Mouse (Mus musculus) thymus, postnatal 10 days (tissue): ENCODE measurements around the gene Adgrg5.

Experiments
- DNase-seq, 2 experiments: peaks; one replicate each; pipeline ENCODE4 v3.0.0; 2021; ENCODE audit warnings: low spot score in 2 of 2

Adgrg5 gene

GRCm38 (mm10) chr8:94967071-94967470 lies 43.6 kb downstream of the Adgrg5 start:
- DNase-seq: no peak

DNA sequence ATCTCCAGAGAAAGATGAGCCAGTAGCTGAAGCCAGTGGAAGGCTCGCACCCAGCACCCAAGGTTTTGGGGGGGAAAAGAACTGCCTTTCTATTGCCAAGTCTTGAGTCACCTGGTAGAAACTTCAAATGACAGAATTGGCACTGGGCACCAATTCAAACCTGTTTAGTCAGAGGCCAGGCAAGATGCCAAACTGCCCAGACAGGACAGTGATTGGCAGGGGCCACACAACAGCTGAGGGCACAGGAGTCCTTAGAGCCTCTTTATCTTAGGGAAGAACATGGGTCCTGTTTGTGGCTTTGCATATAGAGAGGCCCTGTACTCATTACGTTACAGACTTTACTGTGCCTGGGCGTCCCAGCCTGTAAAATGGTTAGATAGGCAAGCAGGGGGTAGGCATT lies 44.1 kb downstream of the Adgrg5 start:
- DNase-seq: no peak

- peak; percentile 55 to 57 for DNase-seq
These were observed 49.8 kb downstream of the Adgrg5 start for GRCm38 (mm10) chr8:94973270-94973669.

- DNase-seq: no peak
These were observed 50.3 kb downstream of the Adgrg5 start for GRCm38 (mm10) chr8:94973786-94974185.

GRCm38 (mm10) chr8:94974467-94975165 lies 51.1 kb downstream of the Adgrg5 start, which contains the start of gene Adgrg1:
Gene Adgrg1, plus strand, starts transcription at chr8:94974751.
- no peak for DNase-seq

DNA sequence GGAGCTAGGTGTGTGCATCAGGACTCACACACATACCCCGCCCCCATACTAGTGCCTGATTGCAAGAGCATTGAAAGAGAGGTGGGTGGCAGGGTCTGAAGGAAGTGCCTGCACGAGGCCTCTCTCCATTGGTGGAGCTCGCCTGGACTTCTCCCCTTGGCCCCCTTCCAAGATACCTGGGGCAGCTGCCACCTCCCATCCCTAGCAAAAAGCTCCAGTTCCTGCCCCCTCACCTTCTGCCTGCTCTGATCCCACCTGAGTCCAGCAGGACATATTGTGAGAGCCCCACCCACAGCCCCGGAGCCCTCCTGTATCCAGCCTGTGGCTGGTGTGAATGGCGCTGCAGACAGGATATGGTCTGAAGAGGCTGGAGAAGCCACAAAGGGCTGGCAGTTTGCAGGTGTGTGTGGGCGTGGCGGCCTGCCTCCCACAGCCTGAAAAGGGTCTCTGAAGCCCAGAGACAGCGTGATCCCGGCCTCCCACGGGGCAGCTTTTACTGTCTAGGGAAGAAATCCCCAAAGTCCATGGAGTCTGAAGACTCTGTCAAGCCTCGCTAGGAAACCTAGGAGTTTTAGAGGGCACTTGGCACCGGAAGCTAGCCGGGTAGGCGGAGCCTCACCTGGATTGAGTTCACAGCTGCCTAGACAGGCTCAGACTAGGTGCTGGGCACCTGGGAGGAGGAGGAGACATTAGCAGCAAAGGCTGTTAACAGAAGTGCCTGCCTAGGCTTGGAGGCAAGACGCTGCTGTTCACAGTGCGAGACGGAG lies 53.3 kb downstream of the Adgrg5 start:
- DNase-seq: peak; percentile 68 to 76

- peak; percentile 51 to 60 for DNase-seq
These were observed 54.6 kb downstream of the Adgrg5 start for GRCm38 (mm10) chr8:94978131-94978530.

DNA sequence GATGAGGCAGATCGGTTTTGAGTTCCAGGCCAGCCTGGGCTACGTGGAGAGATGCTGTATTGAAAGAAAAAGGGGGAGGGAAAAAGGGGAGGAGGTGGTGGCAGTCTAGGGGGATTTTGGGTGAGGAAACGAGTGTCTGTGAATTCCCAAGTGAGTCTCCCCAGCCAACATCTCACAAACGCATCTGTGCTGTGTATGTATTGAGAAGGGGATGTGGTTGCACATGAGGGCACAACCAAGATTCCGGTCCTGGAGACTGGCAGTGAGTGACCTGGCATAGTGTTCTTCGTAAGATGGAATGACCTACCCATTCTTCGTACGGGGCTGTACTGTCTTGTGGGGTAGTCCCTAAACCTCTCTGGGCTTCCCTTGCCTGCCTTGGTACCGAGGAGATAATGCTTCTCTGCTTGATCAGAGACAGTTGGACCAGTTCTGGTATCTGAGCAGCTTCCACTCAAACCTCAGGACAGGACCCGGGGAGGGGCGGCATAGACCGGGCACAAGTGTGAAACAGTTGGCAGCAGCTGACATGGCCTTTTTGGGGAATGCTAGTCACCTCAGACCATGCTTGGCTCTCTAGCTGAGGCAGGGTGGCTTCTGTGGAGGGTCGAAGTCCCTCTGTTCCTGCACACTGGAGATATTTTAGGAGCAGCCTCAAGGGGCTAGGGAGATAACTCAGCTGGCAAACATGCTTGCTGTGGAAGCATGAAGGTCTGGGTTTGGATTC lies 55.3 kb downstream of the Adgrg5 start:
- DNase-seq: no peak

GRCm38 (mm10) chr8:94980176-94980575 lies 56.7 kb downstream of the Adgrg5 start:
- no peak for DNase-seq

DNA sequence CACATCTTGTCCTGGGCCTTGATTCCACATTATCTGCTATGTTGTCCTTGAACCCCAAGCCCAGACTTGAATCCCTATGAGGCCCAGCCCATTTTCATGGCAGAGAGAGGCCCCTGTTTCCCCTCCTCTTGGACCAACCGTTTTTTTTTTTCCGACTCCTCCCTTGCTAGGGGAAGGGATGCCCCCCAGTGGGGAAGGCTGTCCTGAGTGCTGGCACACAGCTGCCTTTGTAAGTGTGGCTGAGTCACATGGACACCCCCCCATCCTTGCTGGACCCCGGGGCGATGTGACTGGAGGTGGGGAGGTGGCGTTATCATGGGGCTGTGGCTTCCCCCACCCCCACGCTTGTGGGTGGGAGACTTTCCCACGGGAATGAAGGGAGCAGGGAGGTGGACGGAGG lies 57.5 kb downstream of the Adgrg5 start:
- DNase-seq: no peak

DNA sequence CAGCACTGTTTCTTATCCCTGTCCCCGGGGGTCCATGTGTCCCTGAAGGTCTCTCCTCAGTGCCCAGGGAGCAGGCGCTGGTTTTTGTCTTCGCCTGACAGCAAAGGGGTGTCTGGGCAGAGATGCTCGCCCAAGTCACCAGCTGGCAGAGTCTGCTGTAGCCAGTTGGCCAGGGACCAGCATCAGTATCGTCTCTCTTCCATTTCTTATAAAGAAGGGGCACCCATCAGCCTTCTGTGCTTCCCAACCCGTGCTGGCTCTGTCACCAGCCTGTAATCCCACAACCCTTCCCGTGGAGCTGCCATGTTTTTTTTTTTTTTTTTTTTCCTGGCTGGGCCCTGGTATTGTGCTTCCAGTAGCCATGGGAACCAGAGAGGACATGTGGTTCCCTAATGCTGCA lies 58.4 kb downstream of the Adgrg5 start:
- DNase-seq: no peak

GRCm38 (mm10) chr8:94983146-94983545 lies 59.7 kb downstream of the Adgrg5 start:
- DNase-seq: no peak

GRCm38 (mm10) chr8:94983881-94984516 lies 60.5 kb downstream of the Adgrg5 start:
- DNase-seq: no peak

DNA sequence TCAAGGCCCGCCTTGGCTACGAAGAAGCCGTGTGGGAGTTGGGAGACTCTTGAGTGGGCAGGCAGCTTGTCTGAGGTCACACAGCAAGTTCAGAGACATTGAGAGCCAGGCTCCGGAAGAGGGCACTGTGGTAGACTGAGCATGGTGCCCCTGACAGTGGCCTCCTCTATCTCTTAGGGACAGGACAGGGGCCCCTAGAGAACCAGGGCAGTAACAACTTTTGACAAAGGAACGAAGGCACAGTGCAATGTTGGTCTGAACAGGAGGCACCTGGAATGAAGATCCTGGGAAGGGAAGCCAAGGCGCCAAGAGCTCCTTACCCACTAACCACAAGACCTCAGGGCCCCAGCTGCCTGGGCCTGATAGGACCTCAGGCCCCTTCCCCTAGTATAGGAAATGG lies 61.5 kb downstream of the Adgrg5 start:
- peak in 1 of 2 experiments; percentile 48 for DNase-seq

- DNase-seq: no peak
These were observed 63.2 kb downstream of the Adgrg5 start for GRCm38 (mm10) chr8:94986676-94987075.

- no peak for DNase-seq
These were observed 64.1 kb downstream of the Adgrg5 start for GRCm38 (mm10) chr8:94987553-94987952.

- no peak for DNase-seq
These were observed 65.1 kb downstream of the Adgrg5 start for GRCm38 (mm10) chr8:94988619-94989018.

- no peak for DNase-seq
These were observed 66.2 kb downstream of the Adgrg5 start for GRCm38 (mm10) chr8:94989711-94990110.

DNA sequence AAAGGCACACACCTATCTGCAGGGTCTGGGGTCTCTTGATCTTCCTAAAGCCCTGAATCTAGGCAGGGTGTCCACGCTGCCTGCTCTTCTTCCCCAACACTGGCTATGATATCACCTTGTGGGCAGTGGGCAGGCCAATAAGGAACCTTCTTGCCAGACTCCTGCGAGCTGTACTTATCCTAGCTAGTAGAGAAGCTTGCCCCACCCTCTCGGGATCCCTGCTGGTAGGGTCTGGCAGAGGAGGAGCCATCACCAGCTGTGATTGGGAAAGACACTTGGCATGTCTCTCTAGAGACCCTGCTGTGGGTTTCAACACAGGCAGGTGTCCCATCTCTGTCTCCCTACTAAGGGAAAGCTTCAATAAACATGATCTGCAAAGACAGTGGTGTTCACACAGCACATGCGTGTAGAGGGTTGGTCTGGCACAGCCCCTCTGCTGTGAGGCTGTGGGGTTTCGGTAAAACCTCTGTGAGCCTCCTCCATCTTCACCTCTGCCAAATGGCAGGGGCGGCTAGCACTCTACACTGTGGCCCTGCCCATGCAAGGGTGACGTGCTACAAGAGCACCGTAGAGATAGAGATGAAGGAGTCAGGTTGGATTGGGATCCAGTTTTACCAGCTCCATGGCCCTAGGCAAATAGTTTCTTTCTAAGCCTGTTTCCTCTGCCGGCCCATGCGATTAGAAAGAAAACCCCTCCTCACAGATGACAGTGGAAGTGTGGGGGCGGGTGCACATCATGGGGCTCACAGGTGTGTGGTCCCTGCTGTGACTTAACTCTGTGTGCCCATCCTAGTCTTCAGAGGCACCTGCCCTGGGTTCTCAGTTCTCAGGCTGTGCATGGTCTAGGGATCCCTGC lies 67.3 kb downstream of the Adgrg5 start:
- peak; percentile 47 to 48 for DNase-seq

- no peak for DNase-seq
These were observed 68.0 kb downstream of the Adgrg5 start for GRCm38 (mm10) chr8:94991454-94991994.

GRCm38 (mm10) chr8:94992010-94992409 lies 68.5 kb downstream of the Adgrg5 start:
- no peak for DNase-seq
